Mouse (Mus musculus) myocyte (in vitro differentiated cells): ENCODE data around the gene 3110082J24Rik. TPM values are rescaled to one million over a fixed set of nuclear protein-coding genes. Genes with fewer than 3 reads are reported as not detected.
"Not testable (repeated sequence)": the region's sequence is repeated elsewhere in the genome, so short reads cannot be mapped to it uniquely, and the experiment has no call there.

Experiments
- H3K27me3 ChIP-seq: one replicate; pipeline ENCODE4 v1.6.1; 2011; ENCODE audit not compliant: control insufficient read depth, insufficient read depth, insufficient read length
- H3K36me3 ChIP-seq: one replicate; pipeline ENCODE4 v1.6.1; 2011; ENCODE audit not compliant: control insufficient read depth, insufficient read depth
- H3K4me2 ChIP-seq: one replicate; pipeline ENCODE4 v1.6.1; 2011; ENCODE audit warnings: low read depth, control low read depth
- H3K4me3 ChIP-seq: one replicate; pipeline ENCODE4 v1.5.1; 2011; ENCODE audit warnings: mild to moderate bottlenecking, control low read depth, moderate library complexity
- H3K79me2 ChIP-seq: one replicate; pipeline ENCODE4 v1.6.1; 2011; ENCODE audit not compliant: control insufficient read depth, insufficient read depth
- H3ac ChIP-seq: one replicate; pipeline ENCODE4 v1.6.1; 2011; ENCODE audit not compliant: control insufficient read depth, insufficient read length
- CEBPB ChIP-seq: IDR thresholded peaks from 2 replicates; pipeline ENCODE4 v1.6.1; 2011; ENCODE audit warnings: mild to moderate bottlenecking, moderate library complexity; ENCODE audit not compliant: poor library complexity, insufficient read depth, severe bottlenecking
- E2F4 ChIP-seq: IDR thresholded peaks from one replicate; pipeline ENCODE4 v1.6.1; 2011; ENCODE audit warnings: mild to moderate bottlenecking, control low read depth, moderate library complexity; ENCODE audit not compliant: insufficient read depth
- MAX ChIP-seq: IDR thresholded peaks from one replicate; pipeline ENCODE4 v1.6.1; 2011; ENCODE audit warnings: low read depth, mild to moderate bottlenecking, control low read depth
- MYOD1 ChIP-seq, 3 experiments: IDR thresholded peaks; one replicate each; pipeline ENCODE4 v1.6.1; 2011; ENCODE audit warnings: control low read depth in 2 of 3, low read depth in 2 of 3, mild to moderate bottlenecking in 2 of 3, moderate library complexity in 1 of 3; ENCODE audit not compliant: insufficient read length in 2 of 3, control insufficient read depth in 1 of 3
- MYOG ChIP-seq, 3 experiments: IDR thresholded peaks; one replicate each; pipeline ENCODE4 v1.6.1; 2011; ENCODE audit warnings: control low read depth in 2 of 3, low read depth in 2 of 3, mild to moderate bottlenecking in 2 of 3; ENCODE audit not compliant: insufficient read length in 2 of 3, control insufficient read depth in 1 of 3, insufficient read depth in 1 of 3
- POLR2A ChIP-seq: IDR thresholded peaks from one replicate; pipeline ENCODE4 v1.6.1; 2011; ENCODE audit warnings: low read depth, mild to moderate bottlenecking, control low read depth, moderate library complexity; ENCODE audit not compliant: insufficient read length
- POLR2AphosphoS2 ChIP-seq: IDR thresholded peaks from one replicate; pipeline ENCODE4 v1.6.1; 2011; ENCODE audit warnings: low read depth, control low read depth; ENCODE audit not compliant: insufficient read length
- REST ChIP-seq: IDR thresholded peaks from one replicate; pipeline ENCODE4 v1.6.1; 2011; ENCODE audit warnings: mild to moderate bottlenecking, control low read depth, moderate library complexity; ENCODE audit not compliant: insufficient read depth, insufficient read length
- SRF ChIP-seq: IDR thresholded peaks from one replicate; pipeline ENCODE4 v1.6.1; 2011; ENCODE audit warnings: low read depth; ENCODE audit not compliant: control insufficient read depth, insufficient read length
- TCF12 ChIP-seq: IDR thresholded peaks from one replicate; pipeline ENCODE4 v1.6.1; 2011; ENCODE audit warnings: mild to moderate bottlenecking, control low read depth; ENCODE audit not compliant: poor library complexity, insufficient read depth, severe bottlenecking
- TCF3 ChIP-seq: IDR thresholded peaks from one replicate; pipeline ENCODE4 v1.6.1; 2011; ENCODE audit warnings: low read depth, control low read depth; ENCODE audit not compliant: insufficient read length
- USF1 ChIP-seq: IDR thresholded peaks from one replicate; pipeline ENCODE4 v1.6.1; 2011; ENCODE audit warnings: low read depth, mild to moderate bottlenecking, control low read depth, moderate library complexity
- polyA plus RNA-seq: library from polyadenylated mRNA; unstranded; fragments of >200 nt; fragmentation: generic; extraction: Trizol; gene quantifications from one replicate; pipeline ENCODE4 v1.2.1, GENCODE M21; 2012; ENCODE audit warnings: missing spikeins

The 3110082J24Rik gene
- polyA plus RNA-seq, 1 experiment = 0.08 TPM

- no peaks in the 10 kb centered on the region for H3K79me2 ChIP-seq
- no peak overlapping the region for H3ac ChIP-seq
- H3K27me3 ChIP-seq = no peaks in the 10 kb centered on the region
- TF ChIP-seq TCF3 (no peak), POLR2AphosphoS2 (no peak), E2F4 (no peak), SRF (no peak), USF1 (no peak)
- no peaks in the 10 kb centered on the region for H3K36me3 ChIP-seq
- H3K4me2 ChIP-seq = no peak overlapping the region
- no peak overlapping the region for H3K4me3 ChIP-seq
These were observed 13.2 kb downstream of the 3110082J24Rik start for GRCm38 (mm10) chr5:30092701-30093100.

- H3K79me2 ChIP-seq = peaks cover 14% of the 10 kb centered on the region
- H3K4me2 ChIP-seq = peak within 1 kb of the TSS; percentile 79
- H3K36me3 ChIP-seq = peaks cover 20% of the 10 kb centered on the region
- peak within 1 kb of the TSS; percentile 37 for H3ac ChIP-seq
- H3K27me3 ChIP-seq = no peaks in the 10 kb centered on the region
- peak; percentile 85 for TF ChIP-seq POLR2AphosphoS2
- peak; percentile 73 for TF ChIP-seq E2F4
- no peak for TF ChIP-seq CEBPB
- no peak for TF ChIP-seq TCF3
- TF ChIP-seq POLR2A = peak; percentile 85
- peak; percentile 89 for TF ChIP-seq USF1
- H3K4me3 ChIP-seq = peak within 1 kb of the TSS; percentile 89
These were observed 32.8 kb downstream of the 3110082J24Rik start, which contains the start of gene Tyms for GRCm38 (mm10) chr5:30072825-30073821. Gene Tyms (minus strand): TSS chr5:30073617.

- H3K79me2 ChIP-seq = peaks cover 14% of the 10 kb centered on the region
- H3K4me2 ChIP-seq = peak overlapping the region; percentile 79
- peaks cover 24% of the 10 kb centered on the region for H3K36me3 ChIP-seq
- H3K27me3 ChIP-seq = no peaks in the 10 kb centered on the region
- peak overlapping the region; percentile 89 for H3K4me3 ChIP-seq
- TF ChIP-seq REST = no peak
- TF ChIP-seq TCF3 = no peak
- no peak for TF ChIP-seq E2F4
- no peak for TF ChIP-seq POLR2A
- no peak for TF ChIP-seq CEBPB
- TF ChIP-seq TCF12 = no peak
- TF ChIP-seq POLR2AphosphoS2 = no peak
- no peak overlapping the region for H3ac ChIP-seq
These were observed 33.5 kb downstream of the 3110082J24Rik start for GRCm38 (mm10) chr5:30072377-30072776.

GRCm38 (mm10) chr5:30071677-30072076, 34.2 kb downstream of the 3110082J24Rik start:
- peaks cover 24% of the 10 kb centered on the region for H3K36me3 ChIP-seq
- H3K27me3 ChIP-seq = no peaks in the 10 kb centered on the region
- H3K4me2 ChIP-seq = peak overlapping the region; percentile 79
- TF ChIP-seq POLR2A = no peak
- no peak for TF ChIP-seq E2F4
- TF ChIP-seq TCF3 = no peak
- TF ChIP-seq TCF12 = no peak
- TF ChIP-seq MYOD1 (IDR thresholded peaks at IDR 0.05; ENCODE audit: control insufficient read depth in 1 of 3, insufficient read length in 2 of 3, low read depth in 2 of 3) = no peak
- no peak for TF ChIP-seq REST
- no peak for TF ChIP-seq MYOG (IDR thresholded peaks at IDR 0.05; ENCODE audit: control insufficient read depth in 1 of 3, insufficient read depth in 1 of 3, insufficient read length in 2 of 3, low read depth in 2 of 3)
- TF ChIP-seq USF1 = no peak
- no peak for TF ChIP-seq MAX
- TF ChIP-seq POLR2AphosphoS2 = no peak
- no peak for TF ChIP-seq SRF
- no peak for TF ChIP-seq CEBPB
- no peak overlapping the region for H3ac ChIP-seq
- peaks cover 14% of the 10 kb centered on the region for H3K79me2 ChIP-seq
- H3K4me3 ChIP-seq = peak overlapping the region; percentile 89

GRCm38 (mm10) chr5:30067726-30068125, 38.2 kb downstream of the 3110082J24Rik start:
- TF ChIP-seq MYOD1 (IDR thresholded peaks at IDR 0.05; ENCODE audit: control insufficient read depth in 1 of 3, insufficient read length in 2 of 3, low read depth in 2 of 3) (no peak), CEBPB (no peak), REST (no peak), POLR2A (no peak), TCF12 (no peak)
- H3K4me2 ChIP-seq = no peak overlapping the region
- H3K4me3 ChIP-seq = no peak overlapping the region
- H3K79me2 ChIP-seq = peaks cover 10% of the 10 kb centered on the region
- H3ac ChIP-seq = no peak overlapping the region
- H3K36me3 ChIP-seq = peaks cover 40% of the 10 kb centered on the region
- no peaks in the 10 kb centered on the region for H3K27me3 ChIP-seq

- not testable (repeated sequence) for H3ac ChIP-seq, H3K27me3 ChIP-seq, H3K79me2 ChIP-seq, H3K4me2 ChIP-seq, H3K4me3 ChIP-seq
- H3K36me3 ChIP-seq = peaks cover 38% of the 10 kb centered on the region
These were observed 46.3 kb downstream of the 3110082J24Rik start for GRCm38 (mm10) chr5:30059607-30060006.
